Mouse (Mus musculus) embryo, embryonic 9.5 days (tissue): ENCODE data around the gene Zfp488.

Experiments used
- DNase-seq: peaks from one replicate; pipeline ENCODE4 v3.0.0-alpha.2; 2017; ENCODE audit errors: extremely low spot score

The Zfp488 gene

GRCm38 (mm10) chr14:33978604-33979059 lies at the start of gene Zfp488:
Gene Zfp488, minus strand, starts transcription at chr14:33978764.
- peak; percentile 39 for DNase-seq

GRCm38 (mm10) chr14:34026710-34027109 lies 48.1 kb upstream of the Zfp488 start:
- DNase-seq = no peak

- DNase-seq = no peak
Measured at GRCm38 (mm10) chr14:34016938-34017337, 38.4 kb upstream of the Zfp488 start.

GRCm38 (mm10) chr14:34016381-34016780 lies 37.8 kb upstream of the Zfp488 start, which contains the start of gene Gm5460:
Gene Gm5460, plus strand, starts transcription at chr14:34016758.
- no peak for DNase-seq

GRCm38 (mm10) chr14:34015063-34015462 lies 36.5 kb upstream of the Zfp488 start, which contains the start of gene Gm30083:
Gene Gm30083, minus strand, starts transcription at chr14:34015182.
- DNase-seq = no peak

- no peak for DNase-seq
Measured at GRCm38 (mm10) chr14:34002358-34002757, 23.8 kb upstream of the Zfp488 start.

- no peak for DNase-seq
Measured at GRCm38 (mm10) chr14:34001445-34001844, 22.9 kb upstream of the Zfp488 start.

- DNase-seq = no peak
Measured at GRCm38 (mm10) chr14:34000076-34000475, 21.5 kb upstream of the Zfp488 start.

- no peak for DNase-seq
Measured at GRCm38 (mm10) chr14:33997427-33997826, 18.9 kb upstream of the Zfp488 start.

GRCm38 (mm10) chr14:33993521-33994289 lies 15.1 kb upstream of the Zfp488 start:
- no peak for DNase-seq

- no peak for DNase-seq
Measured at GRCm38 (mm10) chr14:33993051-33993450, 14.5 kb upstream of the Zfp488 start.

- no peak for DNase-seq
Measured at GRCm38 (mm10) chr14:33991971-33992370, 13.4 kb upstream of the Zfp488 start.

- DNase-seq = no peak
Measured at GRCm38 (mm10) chr14:33989201-33989600, 10.6 kb upstream of the Zfp488 start.

- no peak for DNase-seq
Measured at GRCm38 (mm10) chr14:33977748-33978147, 816 bp downstream of the Zfp488 start.

- no peak for DNase-seq
Measured at GRCm38 (mm10) chr14:33974752-33975151, 3.8 kb downstream of the Zfp488 start.

GRCm38 (mm10) chr14:33972679-33973078 lies 5.9 kb downstream of the Zfp488 start:
- peak; percentile 24 for DNase-seq

GRCm38 (mm10) chr14:33965675-33966074 lies 12.9 kb downstream of the Zfp488 start:
- no peak for DNase-seq

GRCm38 (mm10) chr14:33959341-33959740 lies 19.2 kb downstream of the Zfp488 start:
- DNase-seq = peak; percentile 45

- no peak for DNase-seq
Measured at GRCm38 (mm10) chr14:33958841-33959240, 19.7 kb downstream of the Zfp488 start.

GRCm38 (mm10) chr14:33958186-33958585 lies 20.4 kb downstream of the Zfp488 start:
- no peak for DNase-seq

- no peak for DNase-seq
Measured at GRCm38 (mm10) chr14:33956055-33956454, 22.5 kb downstream of the Zfp488 start.

GRCm38 (mm10) chr14:33953761-33954160 lies 24.8 kb downstream of the Zfp488 start, which contains the start of gene Rbp3:
Gene Rbp3, plus strand, starts transcription at chr14:33954003.
- no peak for DNase-seq

GRCm38 (mm10) chr14:33952233-33952981 lies 26.2 kb downstream of the Zfp488 start:
- DNase-seq = no peak
